Mouse (Mus musculus) cerebellum, adult 11 months (tissue): ENCODE data around the gene Grip2.

Source experiments
- DNase-seq: peaks from one replicate; pipeline ENCODE4 v3.0.0; 2022

Gene Grip2

DNA sequence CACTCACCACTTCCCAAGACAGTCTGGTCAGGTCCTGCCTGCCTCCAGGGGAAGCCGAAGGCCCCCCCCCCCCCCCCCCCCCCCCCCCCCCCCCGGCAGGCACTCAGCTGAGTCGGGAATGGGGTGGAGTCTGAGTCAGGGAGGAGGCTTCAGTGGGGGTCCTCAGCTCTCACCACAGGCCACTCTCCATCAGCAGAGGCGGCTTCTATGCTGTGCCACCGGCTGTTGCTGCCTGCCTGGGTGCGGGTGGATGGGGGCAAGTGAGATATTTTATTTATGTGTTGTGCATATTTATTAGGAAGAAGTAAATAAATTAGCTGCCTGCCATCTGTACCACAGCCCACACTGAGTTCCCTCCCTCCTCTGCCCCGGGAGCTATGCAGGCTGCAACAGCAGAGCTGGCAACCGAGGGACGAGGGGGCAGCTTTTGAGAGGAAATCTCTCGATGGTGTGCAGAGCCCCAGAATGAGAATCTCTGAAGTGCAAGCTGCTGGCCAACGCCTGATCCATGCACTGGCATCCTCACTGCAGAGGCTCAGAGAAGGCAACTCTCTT is at the start of gene Grip2:
Grip2 (minus strand) TSS at position 235 of the 555 bp plus-strand sequence.
- DNase-seq, result no peak

DNA sequence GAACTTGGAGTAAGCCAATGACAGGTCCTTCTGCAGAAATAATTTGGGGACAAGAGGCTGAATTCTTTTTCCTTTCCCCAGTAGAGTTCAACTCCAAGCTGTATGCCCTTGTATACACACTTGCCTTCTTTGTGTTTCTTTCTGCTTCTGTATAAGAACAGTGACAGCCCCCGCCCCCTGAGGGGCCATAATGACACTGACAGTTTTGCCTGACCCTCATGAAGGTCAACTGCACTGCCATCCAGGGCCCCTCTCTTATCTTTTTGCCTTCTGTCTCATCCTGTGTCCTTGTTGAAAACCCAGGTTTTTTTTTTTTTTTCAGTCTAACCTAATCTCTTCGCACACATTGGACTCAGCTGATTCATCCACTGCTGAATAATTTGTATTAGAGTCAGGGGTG is 45.7 kb upstream of the Grip2 start:
- no peak for DNase-seq

DNA sequence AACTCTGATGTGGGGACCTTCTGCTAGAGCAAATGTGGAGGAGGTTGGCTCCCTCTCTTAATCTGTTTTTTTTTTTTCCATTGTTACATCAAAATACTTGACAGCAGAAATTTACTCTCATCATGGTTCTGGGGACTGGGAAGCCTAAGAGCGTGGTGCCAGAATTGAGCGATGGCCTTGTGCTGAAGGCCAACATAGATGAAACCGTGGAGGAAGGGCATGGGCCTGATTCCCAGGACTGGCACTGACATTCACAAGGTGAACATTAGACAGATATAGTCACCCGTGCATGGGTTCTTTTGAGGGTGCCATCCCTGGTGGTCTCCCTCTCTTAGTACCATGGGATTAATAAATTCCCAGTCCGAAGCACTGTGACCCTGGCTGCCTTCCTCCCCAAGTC is 41.0 kb upstream of the Grip2 start:
- DNase-seq, result no peak

DNA sequence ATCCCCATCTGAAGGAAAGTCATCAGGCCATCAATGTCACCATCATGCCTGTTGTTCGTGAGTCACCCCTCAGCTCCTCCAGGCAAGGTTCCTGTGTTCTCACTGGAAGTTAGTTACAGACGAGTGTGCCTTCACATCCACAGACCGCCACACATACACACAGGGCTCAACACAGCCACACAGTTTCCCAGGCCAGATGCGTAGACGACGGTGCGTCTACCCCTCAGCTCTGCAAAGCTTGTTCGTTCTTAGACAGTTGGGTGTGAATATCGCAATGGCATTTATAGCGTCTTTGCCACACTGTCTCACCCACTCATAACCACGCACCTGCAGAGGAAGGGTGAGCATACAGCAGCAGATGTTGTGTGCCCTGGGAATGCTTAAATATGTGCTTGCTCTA is 38.6 kb upstream of the Grip2 start:
- DNase-seq, result no peak

DNA sequence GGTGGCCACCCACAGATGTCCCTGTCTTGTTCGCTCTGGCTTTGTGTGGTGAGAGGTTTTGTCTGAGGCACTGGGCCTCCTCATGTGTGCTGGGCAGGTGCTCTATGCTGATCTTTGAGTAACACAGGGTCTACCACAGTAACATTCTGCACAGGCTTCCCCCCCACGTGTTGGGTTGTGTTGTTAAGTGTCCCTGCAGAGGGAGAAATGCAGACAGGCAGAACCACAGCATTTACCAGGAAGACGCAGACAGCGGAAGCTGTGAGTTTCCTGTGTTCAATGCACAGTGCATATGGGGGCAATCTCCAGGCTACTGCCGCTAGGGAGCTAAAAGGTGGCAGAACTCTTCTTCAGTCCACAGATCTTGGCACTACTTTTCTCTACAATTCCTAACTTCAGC is 37.5 kb upstream of the Grip2 start:
- DNase-seq, result no peak

DNA sequence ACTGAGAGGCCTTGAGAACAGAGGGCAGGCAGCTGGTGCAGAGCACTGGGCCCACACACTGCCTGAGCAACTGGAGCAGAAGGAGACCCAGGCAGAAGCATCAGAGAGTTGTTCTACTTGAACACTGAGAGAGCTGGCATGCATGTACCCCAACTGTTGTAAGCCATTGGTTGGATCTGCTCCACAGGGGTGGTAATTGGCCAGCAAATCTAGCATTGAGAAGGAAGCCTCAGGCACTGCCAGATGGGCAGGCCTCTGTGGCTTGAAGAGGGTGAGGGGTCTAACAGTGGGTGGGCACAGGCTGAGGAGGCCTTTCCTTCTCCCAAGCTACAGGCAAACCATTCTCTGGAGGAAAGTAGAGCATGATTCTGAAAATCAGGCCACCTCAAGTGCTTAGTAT is 35.8 kb upstream of the Grip2 start:
- DNase-seq, result no peak

DNA sequence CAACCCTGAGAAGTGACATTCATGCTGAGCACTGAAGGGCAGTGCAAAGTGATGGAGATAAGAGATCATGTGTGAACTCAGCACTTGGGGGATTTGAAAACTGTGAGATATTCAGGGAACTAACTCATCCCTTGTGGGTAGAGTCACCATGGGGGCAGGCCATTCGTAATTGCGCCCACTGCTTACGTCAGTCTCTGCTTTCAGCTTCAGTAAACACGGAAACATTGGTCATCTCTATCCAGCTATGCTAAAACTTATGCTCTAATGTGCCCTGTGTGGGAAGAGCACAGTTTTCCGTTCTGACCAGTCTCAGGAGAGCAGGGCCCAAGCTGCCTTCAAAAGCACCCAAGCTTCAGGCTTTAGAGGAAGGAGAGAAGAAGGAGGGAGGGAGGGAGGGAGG is 31.3 kb upstream of the Grip2 start:
- no peak for DNase-seq

DNA sequence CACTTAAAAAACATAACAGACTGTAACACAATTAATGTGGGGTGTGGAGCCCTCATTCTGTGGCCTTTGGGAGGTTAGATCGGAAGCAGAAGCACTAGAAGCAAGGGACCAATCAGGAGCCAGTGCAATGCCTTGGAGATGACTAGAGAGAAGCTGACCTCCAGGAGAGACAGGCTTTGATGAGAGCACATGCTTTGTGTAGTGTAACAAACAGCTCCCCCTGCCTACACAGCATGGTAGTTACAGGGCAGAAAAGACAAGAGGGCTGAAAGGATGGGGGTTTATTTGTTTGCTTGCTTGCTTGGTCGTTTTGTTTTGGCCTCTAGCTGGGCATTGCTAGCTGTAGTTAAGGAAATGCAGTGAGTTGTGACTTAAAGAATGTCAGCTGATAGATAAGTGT is 25.5 kb upstream of the Grip2 start:
- DNase-seq, result no peak

DNA sequence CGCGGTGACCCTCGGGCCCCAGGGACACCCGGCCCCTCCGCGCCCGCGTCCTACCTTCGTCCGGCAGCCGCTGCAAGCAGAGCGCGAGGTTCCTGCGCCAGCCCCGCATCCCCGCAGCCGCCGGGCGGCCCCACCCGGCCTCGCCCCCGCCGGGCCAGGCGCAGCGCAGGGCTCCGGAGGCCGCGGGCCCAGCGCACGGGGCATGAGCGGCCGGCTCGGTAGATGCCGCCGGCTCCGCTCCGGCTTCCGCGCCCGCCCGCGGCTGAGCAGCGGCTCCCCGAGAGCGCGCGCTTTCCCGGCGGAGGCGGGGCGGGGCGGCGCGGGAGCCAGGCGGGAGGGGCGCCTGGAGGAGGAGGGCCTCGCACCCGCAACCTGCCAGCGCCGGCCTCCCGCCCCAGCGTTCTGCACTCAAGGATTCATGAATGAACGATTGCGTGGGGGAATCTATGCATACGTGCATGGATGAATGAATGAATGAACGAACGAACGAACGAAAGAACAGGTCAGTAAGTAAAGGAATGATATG is 16.6 kb upstream of the Grip2 start:
- no peak for DNase-seq

DNA sequence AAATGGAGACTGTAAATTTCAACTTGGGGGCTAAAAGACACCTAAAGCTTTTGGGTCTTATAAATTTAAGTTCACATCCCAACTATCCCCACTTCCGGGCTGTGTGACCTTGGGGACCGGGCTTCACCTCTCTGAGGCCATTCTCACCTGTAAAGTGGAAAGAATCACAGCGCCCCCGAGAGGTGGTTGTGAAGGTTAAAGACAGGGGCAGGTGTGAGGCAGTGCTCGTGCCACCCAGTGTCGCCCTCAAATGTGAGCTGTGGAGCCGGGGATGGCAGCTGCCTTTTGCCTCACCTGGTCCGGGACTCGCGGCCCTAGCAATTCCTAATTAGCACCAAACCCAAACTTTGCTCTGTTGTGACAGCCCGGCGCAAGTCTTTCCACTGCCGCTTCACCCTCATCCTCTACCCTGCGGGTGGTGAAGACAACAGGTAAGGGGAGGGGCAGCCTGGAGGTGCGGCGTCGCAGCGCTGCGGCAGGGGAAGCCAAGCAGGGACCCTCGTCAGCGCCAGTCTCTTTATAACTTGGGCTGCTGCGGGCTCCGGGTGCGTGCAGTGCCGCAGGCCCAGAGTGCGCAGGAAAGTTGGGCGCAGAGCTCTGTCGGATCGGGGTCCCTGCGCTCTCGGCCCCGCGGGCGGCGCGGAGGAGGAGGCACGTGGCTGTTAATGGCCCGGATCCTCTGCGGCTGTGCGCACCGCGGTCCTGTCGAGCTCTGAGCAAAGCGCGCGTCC is 16.0 kb upstream of the Grip2 start:
- no peak for DNase-seq

DNA sequence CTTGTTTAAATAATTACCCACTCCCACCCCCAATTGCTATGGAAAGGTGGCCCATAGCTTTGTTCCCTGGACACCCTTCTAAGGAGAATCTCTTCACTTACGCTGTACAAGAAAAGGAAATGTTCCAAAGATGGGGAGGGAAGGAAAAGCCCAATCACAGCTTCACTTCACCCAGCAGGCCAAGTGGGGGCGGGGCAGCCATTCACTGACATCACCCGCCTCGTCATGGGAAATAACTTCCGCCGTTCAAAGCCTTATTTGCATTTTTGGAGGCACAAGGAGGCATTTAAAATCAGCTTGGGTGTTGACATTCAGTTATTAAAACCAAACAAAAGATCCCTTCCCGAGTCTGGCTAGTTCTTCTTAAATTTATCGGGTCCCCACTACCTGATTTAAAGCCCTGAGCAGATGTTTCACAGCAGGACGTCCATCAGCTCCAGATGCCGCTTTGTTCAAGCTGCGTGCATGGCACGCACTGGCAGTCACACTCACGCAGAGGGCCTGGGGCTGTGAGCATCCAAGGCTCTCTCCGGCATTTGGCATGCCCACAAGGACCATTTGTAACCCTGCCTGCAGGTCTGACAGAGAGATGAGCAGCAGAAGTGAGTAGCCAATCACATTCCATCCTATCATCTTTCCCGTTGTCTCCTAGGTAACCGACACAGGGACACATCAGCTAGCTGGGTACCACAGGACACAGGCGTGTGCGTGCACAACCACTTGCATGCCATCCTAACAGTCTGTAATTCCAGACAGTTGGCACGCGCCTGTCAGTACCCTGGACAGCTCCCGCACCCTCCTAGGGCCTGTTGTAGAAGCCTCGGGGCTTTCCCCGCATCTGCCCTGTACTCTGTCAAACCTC is 12.2 kb upstream of the Grip2 start:
- no peak for DNase-seq

DNA sequence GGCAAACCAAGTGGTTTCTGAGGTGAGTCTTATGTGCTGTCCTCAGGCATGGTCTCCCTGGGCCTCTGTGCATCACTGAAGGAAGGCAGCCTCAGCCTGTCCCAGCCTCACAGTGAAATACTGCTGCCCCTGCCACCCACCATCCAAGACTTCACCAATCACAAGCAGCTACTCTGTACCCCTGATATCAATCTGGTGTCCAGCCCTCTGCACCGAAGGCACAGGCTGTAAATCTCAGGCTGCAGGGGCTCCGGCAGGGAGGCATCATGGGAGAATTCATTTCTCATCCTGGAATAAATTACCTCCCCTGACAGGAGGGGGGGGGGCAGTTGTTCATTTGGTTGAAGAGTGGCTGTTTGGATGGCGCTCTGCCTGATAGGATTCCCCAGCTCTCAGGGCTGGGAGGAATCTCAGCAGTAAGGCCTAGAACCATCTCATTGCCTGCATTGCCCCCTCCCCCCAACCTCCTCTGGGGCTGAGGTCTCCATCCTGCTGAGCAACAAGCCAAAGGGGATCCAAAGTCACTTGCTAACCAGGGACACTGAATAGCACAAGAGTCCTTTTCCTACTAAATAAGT is 5.9 kb upstream of the Grip2 start:
- DNase-seq, result no peak

DNA sequence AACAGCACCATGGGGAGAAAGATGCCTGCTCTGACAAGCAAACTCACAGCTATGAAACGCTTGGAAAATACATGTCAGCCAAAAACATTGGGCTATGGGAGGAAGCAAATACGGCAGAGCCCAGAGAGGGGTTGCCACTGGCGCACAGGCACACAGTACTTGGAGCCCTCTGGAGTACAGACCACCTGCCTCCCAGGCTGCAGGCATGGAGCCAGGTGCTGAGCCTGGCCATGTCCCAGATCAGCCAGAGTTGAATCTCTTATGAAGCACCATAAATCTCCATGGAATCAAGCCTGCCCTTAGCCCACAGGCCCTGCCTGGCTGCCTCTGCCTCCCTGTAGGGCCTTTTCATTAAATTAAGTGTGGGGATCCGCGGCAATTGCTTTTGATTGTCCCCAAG is 876 bp upstream of the Grip2 start:
- DNase-seq, result no peak

DNA sequence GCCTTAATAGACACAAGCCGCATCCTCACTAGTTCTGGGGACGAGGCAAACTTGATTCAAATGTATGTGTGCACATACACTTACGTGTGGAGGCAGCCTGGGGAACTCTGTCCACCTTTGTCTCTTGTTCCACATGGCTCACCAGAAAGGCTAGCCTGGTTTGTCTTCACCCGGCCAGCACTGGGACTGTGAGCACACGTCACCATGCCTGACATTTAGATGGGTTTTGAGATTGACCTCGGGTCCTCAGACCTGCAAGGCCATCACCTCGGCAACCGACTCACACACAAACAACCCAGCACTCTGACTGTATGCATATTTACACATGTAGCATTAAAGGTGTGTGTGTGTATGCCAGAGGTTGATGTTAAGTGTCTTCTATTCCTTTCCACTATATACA is 8.8 kb downstream of the Grip2 start:
- DNase-seq, result no peak

DNA sequence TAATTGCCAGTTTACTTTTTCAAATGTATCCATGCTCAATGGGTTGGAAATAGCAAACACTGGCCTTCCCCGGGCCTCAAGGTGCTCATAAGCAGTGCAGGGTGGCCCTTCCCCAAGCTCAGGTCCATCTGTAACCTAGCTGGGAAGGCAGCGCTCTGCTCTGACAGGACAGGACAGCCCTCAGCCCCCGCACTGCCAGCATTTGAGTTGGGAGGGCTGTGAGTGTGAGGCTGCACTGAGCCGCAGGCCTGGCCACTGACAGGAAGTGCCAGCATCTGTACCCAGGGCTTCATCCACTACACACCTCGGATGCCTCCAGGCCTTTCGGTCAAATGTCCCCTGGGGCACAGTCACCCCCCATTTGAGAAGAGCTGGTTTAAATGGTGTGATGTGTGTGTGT is 11.1 kb downstream of the Grip2 start:
- DNase-seq, result no peak

DNA sequence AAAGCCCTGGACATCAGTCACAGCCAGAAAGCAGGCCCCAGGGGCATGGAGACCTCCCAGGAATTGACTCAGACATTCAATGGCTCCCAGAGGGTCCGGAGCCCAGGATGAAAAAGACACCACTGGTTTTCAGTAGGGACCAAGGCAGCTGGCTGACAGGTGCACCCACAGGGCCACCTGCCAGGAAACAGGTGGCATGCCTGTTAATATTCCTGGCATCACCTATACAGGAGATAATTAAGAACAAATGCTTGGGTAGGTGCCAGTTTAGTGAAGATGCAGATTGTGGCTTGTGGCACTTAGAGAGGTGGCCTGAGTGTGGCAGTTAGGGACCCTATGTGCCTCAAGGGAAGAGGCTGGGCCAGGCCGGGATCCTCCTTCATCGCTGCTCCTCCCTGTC is 13.4 kb downstream of the Grip2 start:
- peak; percentile 63 for DNase-seq

DNA sequence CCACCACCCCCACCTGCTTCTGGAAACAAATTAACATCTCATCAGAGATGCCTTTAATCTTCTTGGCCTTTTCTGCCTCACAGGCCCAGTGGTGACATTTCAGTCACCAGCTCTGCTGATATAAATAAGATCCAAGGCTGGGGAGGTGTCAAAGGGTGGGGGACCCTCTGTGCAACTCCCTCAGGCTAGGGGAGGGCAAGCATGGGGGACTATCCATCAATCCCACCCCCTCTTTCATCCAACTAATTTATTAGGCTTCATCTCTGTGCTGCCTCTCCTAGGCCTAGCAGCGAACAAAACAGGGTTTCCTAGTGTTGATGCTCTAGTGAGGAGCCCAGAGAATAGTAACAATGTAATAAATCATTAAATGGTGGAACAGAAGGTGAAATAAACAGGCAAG is 17.0 kb downstream of the Grip2 start:
- DNase-seq, result no peak

DNA sequence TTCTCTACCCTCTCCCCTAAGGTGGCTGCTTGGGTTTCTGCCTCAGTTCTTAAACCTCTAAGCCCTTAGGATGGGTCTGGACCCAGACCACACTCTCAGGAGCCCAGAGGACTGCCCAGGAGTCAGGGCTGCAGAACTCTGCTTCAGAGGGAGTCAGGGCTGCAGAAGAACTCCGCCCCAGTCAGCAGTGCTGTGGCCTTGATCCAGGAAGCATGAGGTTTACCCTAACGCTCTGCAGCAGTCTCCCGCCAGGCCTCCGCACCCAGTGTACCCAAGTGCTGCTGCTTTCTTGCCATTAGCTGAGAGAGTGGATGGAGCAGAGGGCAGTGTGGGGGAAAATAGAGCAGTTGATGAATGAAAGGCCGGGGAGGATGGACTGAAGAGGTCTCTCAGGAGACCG is 19.0 kb downstream of the Grip2 start:
- DNase-seq, result no peak

DNA sequence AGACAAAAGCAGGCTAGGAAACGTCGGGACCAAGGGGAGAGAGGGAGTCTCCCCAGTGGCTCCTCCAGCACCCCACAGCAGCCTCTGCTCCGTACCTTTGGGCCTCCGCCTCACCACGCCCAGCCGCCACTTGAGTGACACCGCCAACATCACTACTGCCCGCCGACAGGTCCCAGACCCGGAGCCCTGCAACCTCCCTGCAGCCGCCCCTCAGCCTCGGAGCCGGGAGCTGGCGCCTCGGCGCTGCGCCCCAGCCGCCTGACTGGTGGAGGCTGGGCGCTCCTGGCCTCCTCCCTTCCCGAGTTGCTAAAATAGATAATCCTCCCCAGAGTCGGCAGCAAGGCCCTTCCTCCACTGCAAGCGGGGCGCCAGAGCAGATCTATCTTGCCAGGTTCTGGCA is 19.9 kb downstream of the Grip2 start:
- DNase-seq, result no peak

DNA sequence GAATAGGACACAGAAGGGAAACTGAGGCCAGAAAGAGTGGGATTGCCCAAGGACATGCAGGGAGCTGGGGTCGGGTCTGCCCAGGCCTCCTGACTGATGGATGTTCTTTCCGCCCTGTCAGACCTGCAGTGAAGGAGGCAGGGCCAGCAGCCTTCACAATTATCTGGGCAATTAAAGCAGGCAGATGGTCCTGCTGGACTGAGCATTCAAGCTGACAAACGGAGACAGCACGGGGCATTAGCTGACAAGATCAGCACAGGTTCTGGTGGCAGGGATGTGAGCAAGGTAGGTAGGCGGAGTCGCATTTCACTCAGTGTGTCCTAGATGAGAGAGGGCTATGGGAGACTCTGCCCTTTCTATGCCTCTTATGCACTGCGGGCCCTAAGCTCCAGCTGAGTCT is 22.9 kb downstream of the Grip2 start:
- peak; percentile 41 for DNase-seq

DNA sequence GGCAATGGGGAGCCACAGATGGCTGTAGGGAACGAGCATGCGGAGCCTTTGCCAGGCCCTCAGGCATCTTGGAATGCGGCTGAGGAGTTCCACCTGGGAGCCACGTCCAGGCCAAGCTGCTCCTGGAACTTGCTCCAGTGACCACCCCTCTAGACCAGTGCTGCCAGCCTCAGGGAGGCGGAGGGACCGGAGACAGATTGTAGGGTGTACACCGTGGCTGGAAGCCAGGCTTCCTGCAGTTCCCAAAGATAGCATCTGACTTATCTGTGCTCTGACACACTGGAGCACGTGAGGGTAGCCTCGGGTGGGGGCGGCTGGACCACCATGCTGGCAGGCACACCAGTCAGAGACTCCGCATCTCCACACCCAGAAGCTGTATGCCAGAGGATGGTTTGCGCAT is 28.6 kb downstream of the Grip2 start:
- DNase-seq, result peak; percentile 64

DNA sequence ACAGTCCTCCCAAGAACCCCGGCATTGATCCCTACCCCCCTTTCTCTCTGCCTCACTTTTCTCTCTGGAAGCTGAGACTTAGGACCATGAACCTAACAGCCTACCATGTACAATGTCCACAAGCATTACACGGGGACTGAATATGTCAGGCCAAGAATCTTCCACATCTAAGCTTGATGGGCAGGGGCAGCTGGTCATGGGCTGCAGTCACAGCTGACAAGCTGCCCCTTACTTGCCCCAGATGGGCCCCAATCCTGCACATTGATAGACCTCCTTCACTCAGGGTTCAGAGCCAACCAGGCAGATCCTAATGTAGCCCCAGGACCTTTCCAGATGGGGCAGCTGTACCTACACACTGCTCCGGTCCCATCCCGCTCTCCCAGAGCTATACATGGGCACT is 30.3 kb downstream of the Grip2 start:
- DNase-seq, result no peak

DNA sequence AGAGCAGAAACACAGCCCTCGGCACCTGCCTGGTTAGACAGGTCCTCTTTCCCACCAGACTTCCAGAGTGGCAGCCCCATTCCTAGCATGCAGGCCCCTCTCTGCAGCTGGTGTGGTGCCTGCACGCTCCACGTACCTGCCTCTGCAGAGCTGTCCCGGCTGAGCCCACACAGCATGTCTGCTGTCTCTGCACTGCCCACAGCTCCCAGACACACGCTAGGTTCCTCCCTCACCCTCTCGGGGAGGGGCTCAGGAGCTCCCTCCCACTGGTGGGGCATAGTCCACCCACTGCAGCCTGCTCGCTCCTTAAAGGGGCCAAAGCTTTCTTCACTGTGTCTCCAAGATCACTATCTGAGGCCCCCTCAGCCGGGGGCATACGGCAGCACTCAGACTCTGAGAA is 31.0 kb downstream of the Grip2 start:
- DNase-seq, result no peak

DNA sequence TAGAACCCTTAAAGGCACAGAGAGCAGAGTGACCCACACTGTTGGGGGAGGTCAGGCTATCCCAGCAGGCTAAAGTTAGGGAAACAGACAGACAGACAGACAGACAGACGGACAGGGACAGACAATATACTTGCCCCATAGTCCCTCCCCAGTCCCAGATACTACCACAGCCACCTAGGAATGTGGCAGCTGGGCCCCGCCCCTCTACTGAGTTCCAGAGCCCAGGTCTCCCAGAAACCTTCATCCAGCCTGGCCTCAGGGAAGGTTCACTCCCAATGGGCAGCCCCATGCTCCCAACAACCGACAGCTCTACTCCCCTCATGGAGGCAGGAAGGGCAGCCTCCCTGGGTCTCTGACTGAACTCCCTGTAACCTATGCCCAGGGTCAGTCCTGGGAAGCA is 31.4 kb downstream of the Grip2 start:
- no peak for DNase-seq
